Mouse (Mus musculus) testis, adult 2 months (tissue): ENCODE measurements at regions not wholly inside any gene's neighbourhood (a gene's known extent, or its start where the extent isn't known, plus 50 kb on each side); places are given as distances from the start of the nearest gene placed in this dataset.

Experiments
- H3K27ac ChIP-seq: fragments of 200-500 bp; 2 replicates; pipeline ENCODE4 v1.5.1; 2012; ENCODE audit warnings: low read depth, low read length; ENCODE audit not compliant: control insufficient read depth, insufficient read depth
- H3K27me3 ChIP-seq: fragments of 200-500 bp; 2 replicates; pipeline ENCODE4 v1.6.1; 2012; ENCODE audit warnings: mild to moderate bottlenecking, low read length, moderate library complexity; ENCODE audit not compliant: control insufficient read depth, insufficient read depth
- H3K36me3 ChIP-seq: fragments of 200-500 bp; 2 replicates; pipeline ENCODE4 v1.6.1; 2012; ENCODE audit warnings: mild to moderate bottlenecking, low read length; ENCODE audit not compliant: control insufficient read depth, insufficient read depth
- H3K4me1 ChIP-seq: fragments of 200-500 bp; 2 replicates; pipeline ENCODE4 v1.6.1; 2012; ENCODE audit warnings: low read length; ENCODE audit not compliant: control insufficient read depth, insufficient read depth
- H3K4me3 ChIP-seq: fragments of 200-500 bp; 2 replicates; pipeline ENCODE4 v1.5.1; 2012; ENCODE audit warnings: low read depth, mild to moderate bottlenecking, low read length, moderate library complexity, mixed read lengths; ENCODE audit not compliant: control insufficient read depth
- CTCF ChIP-seq: fragments of 200-500 bp; IDR thresholded peaks from 2 replicates; pipeline ENCODE4 v1.5.1; 2012; ENCODE audit warnings: low read depth, mild to moderate bottlenecking, inconsistent platforms, low read length, moderate library complexity; ENCODE audit not compliant: control insufficient read depth, insufficient read depth, insufficient replicate concordance
- POLR2A ChIP-seq: fragments of 200-500 bp; IDR thresholded peaks from 2 replicates; pipeline ENCODE4 v1.6.1; 2012; ENCODE audit warnings: low read depth, mild to moderate bottlenecking, inconsistent platforms, low read length, moderate library complexity; ENCODE audit not compliant: control insufficient read depth

DNA sequence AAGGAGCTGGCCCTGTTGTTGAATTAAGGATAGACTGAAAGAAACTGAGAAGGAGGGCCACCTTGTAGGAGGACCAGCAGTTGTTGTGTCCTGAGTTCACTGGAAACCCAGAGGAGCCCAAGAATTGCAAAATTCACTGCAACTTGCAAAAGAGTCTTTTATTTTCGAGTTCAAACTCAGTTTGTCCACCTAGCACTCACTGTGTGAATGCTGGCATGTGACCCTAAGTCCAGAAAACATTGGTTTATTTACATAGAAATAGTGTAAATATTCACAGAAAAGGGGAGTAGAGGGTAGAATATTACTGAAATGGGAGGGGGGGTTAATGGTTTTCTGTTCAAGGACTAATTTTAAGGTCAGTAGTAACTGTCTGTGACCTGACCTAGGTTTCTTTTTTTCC, 394.7 kb downstream of the 4933405O20Rik start:
- Histone ChIP-seq H3K27me3 (no peaks in the 10 kb centered on the region), H3K36me3 (no peaks in the 10 kb centered on the region), H3K4me1 (no peaks in the 10 kb centered on the region), H3K27ac (no peak overlapping the region), H3K4me3 (no peak overlapping the region)
- TF ChIP-seq CTCF = no peak
- TF ChIP-seq POLR2A = no peak

- TF ChIP-seq CTCF (no peak), POLR2A (no peak)
- Histone ChIP-seq H3K4me3 (no peak overlapping the region), H3K27ac (no peak overlapping the region), H3K27me3 (no peaks in the 10 kb centered on the region), H3K4me1 (no peaks in the 10 kb centered on the region), H3K36me3 (no peaks in the 10 kb centered on the region)
Measured at GRCm38 (mm10) chr7:51041899-51042667, 443.1 kb downstream of the 4933405O20Rik start.

DNA sequence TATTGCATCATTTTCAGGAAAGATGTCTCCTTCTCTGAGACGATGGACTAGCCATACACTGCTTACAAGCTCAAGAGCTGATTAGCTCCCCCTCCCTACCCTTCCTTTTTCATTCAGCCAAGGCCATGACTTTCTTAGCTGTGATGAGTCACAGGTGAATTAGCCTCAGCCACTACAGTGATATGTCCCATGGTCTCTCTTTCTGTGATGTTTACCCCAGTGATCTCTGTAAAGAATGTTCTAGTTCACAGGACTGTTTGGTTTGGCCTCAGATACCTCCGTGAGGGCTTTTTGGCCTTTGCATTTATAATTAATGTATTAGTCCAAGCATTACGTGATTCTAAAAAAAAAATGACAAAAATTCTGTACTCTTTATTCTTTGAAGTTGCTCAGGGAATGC, 452.5 kb downstream of the 4933405O20Rik start:
- H3K4me1 ChIP-seq = no peaks in the 10 kb centered on the region
- H3K4me3 ChIP-seq = no peak overlapping the region
- no peak overlapping the region for H3K27ac ChIP-seq
- H3K27me3 ChIP-seq = no peaks in the 10 kb centered on the region
- no peak for TF ChIP-seq CTCF
- no peak for TF ChIP-seq POLR2A
- no peaks in the 10 kb centered on the region for H3K36me3 ChIP-seq

- Histone ChIP-seq H3K4me3 (no peak overlapping the region), H3K27ac (no peak overlapping the region), H3K27me3 (no peaks in the 10 kb centered on the region), H3K36me3 (no peaks in the 10 kb centered on the region), H3K4me1 (no peaks in the 10 kb centered on the region)
- TF ChIP-seq POLR2A = no peak
- TF ChIP-seq CTCF = no peak
Measured at GRCm38 (mm10) chr7:51068376-51068775, 442.5 kb upstream of the Ano5 start.

GRCm38 (mm10) chr7:51093774-51094173, 417.1 kb upstream of the Ano5 start:
- Histone ChIP-seq H3K4me1 (no peaks in the 10 kb centered on the region), H3K4me3 (no peak overlapping the region), H3K27ac (no peak overlapping the region), H3K27me3 (no peaks in the 10 kb centered on the region), H3K36me3 (no peaks in the 10 kb centered on the region)
- TF ChIP-seq POLR2A (no peak), CTCF (no peak)

- Histone ChIP-seq H3K27ac (no peak overlapping the region), H3K4me3 (no peak overlapping the region), H3K27me3 (no peaks in the 10 kb centered on the region), H3K4me1 (no peaks in the 10 kb centered on the region), H3K36me3 (no peaks in the 10 kb centered on the region)
- TF ChIP-seq POLR2A (no peak), CTCF (no peak)
Measured at GRCm38 (mm10) chr7:51101166-51101565, 409.7 kb upstream of the Ano5 start.

DNA sequence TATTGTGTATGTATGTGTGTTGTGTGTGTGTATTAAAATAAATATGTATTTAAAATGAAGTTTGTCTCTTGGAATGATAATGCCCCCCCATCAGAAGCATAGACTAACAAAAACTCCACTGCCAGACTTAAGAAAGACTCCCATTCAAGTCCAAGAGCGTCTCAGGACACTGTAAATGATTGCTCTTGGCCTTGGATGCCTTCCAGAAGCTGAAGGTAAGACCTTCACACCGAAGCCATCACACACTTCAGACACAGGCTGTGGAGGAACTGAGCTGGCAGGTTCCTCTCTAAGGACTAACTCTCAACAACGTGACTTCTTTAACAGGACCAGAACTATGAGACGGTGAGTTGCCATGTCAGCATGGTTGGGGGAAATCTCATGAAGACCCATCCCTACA, 370.0 kb upstream of the Ano5 start:
- no peak for TF ChIP-seq POLR2A
- TF ChIP-seq CTCF = no peak
- Histone ChIP-seq H3K27me3 (no peaks in the 10 kb centered on the region), H3K36me3 (no peaks in the 10 kb centered on the region), H3K27ac (no peak overlapping the region), H3K4me3 (no peak overlapping the region), H3K4me1 (no peaks in the 10 kb centered on the region)
